Mouse (Mus musculus) activated CD4-positive, CD25-positive, alpha-beta regulatory T cell, adult 4 months (primary cell): ENCODE results near the gene Eci1. TPM values are rescaled to one million over a fixed set of nuclear protein-coding genes. Genes with fewer than 3 reads are reported as not detected.

Experiments used
- ATAC-seq: one replicate; pipeline ENCODE4 v1.8.0; 2017
- polyA plus RNA-seq, 2 experiments: library from polyadenylated mRNA; unstranded; fragments of 100-300 nt; shearing (Covaris generic); gene quantifications; one replicate each; pipeline ENCODE4 v1.2.1; 2017

Eci1 gene
- polyA plus RNA-seq, 2 experiments from 2014 or later: 57.0 to 77.2 TPM

DNA sequence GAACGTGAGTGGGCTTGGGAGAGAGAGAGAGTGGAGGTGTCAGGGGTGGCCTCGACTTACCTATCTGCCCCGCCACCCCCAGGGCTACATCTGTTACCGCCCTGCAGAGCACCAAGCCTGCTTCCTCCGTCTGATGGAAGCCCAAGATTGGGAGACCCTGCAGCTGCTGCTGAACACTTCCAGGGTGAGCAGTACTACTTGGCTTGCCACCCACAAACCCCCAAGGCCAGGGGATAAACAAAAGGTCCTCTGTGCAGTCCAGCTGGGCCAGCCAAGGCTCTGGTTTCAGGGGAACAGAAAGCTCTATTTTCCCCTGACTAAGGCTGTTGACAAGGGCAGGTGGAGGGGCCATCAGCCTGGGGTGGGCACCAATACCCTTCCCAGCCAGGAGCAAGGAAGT lies 48.1 kb downstream of the Eci1 start:
- ATAC-seq: no peak

DNA sequence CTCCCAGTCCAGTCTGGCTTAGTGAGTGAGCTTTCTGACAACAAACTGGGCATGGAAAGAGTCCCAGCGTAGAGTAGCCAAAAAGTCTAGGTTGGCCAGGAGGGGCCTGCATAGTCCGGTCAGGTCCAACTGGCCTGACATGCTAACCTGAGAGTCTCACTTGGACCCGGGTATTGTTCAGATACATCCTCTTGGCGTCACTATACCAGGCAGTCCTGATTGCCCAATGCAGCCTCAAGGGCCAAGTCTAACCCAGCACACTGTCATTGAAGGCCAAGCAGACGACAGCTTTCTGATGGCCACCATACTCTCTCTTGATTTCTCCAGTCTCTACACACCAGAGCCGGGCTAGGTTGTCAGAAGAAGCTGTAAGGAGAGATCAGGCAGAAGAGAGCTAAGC lies 49.1 kb downstream of the Eci1 start:
- ATAC-seq: no peak

DNA sequence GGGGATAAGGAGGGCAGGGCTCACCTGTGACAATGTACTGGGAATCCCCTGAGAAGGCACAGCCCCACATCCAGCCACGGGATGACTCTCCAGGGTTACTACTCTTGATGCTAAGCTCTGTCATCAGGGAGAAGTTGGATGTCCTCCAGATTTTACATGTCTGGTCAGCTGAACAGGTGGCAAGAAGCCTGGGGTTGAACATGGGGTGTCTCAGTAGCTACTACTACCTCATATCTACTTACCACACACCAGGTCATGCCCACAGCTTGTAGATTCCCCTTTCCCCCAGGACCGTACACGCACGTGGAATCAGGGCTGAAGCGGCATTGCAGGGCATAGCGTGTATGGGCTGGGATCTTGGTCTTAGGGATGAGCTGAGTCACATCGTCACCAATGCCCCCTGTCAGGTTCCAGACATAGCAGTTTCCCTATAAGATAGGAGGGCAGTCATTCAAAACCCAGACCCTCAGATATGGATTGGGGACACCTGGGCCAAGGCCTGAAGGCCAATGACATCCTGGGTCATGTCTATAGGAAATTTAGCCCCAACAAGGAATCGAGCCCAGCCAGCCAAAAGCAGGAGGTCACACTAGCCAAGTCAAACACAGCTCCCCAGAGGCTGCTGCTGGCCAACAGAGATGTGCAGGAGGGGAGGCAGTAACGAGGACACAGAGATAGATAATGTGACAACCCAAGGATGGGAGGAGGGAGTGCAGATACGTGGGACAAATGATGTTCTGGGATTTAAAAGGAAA lies 49.8 kb downstream of the Eci1 start:
- no peak for ATAC-seq

DNA sequence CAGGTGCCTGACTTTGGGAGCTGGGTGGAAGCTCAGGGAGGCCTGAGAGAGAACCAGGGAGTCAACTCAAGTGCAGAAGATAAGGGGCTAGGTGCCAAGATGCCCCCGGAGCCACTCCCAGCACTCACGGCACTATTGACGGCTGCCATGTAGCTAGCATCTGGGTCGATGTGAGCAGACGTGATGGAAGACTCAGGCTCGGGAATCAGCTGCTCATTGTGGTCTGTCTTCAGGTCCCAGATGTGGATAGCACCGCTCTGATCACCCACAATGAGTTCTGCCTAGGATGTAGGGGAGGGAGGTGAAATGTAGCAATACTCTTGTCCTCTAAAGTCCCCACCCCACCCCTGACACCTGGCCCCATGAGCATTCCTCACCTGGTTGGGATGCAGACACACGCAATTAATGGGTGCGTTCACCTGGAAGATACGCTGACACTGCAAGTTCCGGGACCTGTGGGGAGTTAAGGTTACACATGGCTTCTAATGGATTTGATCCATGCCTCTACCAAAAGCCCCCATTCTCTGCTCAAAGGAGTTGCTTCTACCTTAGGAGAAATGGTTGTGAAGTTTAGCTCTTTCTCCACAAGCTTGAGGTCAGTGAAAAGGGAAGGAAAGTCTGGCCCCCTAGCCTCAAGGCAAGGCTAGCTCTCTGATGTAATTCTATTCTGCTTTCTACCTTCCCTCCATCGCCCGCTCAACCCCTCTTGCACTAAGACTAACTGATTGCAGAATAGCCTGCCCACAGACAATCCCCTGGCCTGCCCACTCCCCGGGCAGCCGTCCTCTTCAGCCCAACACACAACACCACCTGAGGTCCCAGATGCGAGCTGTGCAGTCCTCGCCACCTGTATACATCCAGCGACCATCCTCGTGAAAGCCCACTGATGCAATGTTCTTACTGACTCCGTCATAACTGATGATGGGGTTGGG lies 50.9 kb downstream of the Eci1 start:
- ATAC-seq: no peak

DNA sequence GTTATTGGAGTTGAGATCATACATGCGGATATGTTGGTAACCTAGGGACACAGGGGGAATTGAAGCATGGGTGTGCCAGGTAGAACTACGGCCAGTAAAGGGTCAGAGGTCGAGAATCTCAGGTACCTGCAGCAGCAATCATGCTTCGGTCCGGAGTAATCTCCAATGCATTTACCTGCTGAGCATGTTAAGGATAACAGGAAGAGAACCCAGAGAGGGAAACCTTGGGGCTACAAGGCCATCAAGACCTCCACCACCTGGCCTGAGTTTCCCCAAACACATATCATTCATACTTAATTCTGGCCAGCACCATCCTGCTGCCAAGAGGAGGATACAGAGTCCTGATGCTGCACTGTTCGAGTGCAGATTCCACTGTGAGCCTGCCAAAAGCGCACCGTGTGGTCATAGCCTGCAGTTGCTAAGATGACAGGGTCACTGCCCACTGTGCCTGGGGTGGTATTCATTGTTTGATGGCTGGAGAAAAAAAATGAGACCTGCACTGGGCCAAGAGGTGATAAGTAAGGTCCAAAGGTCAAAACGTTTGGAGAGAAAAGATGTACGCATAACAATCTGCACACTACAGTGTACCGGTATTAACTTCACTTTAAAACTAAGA lies 51.7 kb downstream of the Eci1 start:
- no peak for ATAC-seq

DNA sequence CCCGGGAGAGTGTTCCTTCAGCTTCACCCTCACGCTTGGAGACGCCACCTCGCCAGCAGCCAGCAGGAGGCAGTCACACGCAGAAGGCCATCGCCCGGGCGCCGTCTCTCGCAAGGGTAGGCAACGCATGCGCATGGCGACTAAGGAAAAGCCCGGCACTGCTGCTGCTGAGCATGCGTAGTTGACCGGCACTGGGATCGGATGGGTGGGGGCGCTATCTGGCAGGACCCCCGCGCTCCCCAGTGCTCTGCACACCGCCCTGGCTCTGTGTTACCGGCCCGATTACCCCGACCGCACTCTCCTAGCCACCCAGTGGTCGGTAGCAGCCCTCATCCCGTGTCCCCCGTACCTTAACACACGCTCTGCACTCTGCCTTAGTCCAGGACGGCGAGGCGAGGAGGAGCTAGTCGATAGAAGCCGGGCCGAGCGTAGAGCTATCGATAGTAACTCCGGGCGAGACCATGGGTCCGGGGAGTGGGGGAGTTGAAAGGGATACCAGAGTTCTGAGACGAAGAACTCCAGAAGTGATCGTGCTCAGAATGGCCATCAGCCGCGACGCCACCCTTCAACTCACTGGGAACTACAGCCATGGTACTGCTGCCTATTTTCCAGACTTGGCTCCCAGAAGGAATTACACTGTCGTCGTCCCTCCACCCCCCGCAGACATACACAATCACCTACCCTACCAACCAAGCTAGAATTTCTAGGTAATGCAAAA lies 52.4 kb downstream of the Eci1 start, which contains the start of gene Mlst8:
Gene Mlst8 (minus strand): TSS at position 416 of the 718 bp plus-strand sequence.
- peak; percentile 90 for ATAC-seq

DNA sequence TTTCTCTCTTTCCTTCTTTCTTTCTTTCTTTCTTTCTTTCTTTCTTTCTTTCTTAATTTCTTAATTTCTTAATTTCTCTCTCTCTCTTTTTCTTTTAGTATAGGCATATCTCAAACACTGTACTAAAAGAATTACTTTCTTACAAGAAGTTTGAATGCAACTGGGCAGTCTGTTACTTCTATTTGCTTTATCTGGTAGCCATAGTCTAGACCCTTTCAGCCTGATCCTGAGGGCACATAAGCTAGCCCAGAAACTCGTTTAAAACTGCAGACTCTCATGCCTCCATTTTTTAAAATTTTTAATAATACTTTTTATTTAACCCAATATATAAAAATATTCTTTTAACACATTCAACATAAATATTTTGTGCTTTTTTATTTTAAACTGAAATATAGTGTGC lies 53.0 kb downstream of the Eci1 start:
- ATAC-seq: no peak

DNA sequence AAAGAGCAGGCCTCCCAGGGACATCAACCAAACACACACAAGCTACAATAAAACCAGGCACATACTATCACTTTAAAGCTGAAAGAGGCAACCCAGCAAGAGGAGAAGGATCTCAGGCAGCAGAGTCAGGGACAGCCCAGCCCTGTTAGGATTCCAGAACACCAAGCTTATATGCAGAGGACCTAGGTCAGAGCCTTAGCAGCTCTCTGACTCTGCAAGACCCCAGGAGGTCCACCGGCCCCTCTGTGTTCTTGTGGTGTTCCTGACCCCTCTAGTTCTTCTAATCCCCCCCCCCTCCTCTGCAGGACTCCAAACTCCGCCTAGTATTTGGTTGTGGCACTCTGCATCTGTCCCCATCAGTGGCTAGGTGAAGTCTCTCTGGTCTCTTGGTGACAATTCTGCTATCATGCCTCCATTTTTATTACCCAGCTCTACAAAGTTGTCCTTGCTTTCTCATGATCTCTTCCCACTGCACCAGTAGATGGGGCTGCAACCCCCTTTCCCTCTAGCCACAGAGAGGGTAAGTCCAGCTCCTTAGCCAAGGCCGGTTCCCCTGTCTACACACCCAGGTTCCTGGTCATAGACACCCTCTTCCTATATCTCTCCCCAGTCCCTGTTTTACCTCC lies 53.9 kb downstream of the Eci1 start:
- no peak for ATAC-seq

DNA sequence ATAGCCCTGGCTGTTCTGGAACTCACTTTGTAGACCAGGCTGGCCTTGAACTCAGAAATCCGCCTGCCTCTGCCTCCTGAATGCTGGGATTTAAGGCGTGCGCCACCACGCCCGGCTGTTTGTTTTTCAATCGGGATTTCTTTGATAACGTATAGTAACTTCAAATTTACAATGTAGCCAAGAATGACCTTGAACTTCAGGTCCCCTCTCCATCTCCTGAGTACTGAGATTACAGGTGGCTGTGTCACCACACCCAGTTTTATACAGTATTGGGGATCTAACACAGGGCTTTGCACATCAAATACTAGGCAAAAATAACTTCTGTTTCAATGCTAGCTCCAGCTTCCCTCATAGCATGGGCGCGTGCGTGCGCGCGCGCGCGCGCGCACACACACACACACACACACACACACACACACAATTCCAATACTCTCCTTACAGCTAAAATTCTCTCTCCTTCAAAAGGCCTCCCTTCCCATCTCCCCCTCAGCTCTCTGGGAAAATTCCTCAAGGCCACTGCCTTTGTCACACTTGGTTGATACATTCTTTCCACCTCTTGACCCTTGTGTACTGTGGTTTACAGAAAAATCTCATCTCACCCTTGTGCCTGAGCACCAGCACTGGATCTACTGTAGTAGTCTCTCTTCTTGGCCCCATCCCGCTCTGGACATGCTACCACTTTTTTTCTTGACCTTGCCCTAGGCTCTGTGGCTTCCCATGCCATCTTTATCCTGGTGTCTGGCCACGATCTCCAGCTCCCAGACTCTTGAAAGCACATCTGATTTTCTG lies 54.8 kb downstream of the Eci1 start:
- ATAC-seq: no peak

DNA sequence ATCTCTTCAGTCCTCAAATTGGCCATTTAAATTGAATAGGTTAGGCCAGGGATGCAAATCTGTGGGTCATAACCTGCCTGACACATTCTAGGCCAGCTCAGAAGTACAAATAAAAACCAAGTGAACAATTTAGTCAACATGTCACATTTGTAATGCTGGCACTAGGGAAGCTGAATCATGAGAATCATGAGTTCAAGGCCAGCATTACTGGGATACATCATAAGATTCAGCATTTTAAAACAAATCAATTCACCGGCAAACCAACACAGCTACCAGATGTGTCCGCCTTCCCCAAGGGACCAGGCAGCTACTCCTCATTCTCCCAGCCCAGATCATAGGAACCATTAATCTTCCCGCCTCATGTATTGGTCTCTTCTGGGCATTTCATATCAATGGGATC lies 57.1 kb downstream of the Eci1 start:
- ATAC-seq: no peak

DNA sequence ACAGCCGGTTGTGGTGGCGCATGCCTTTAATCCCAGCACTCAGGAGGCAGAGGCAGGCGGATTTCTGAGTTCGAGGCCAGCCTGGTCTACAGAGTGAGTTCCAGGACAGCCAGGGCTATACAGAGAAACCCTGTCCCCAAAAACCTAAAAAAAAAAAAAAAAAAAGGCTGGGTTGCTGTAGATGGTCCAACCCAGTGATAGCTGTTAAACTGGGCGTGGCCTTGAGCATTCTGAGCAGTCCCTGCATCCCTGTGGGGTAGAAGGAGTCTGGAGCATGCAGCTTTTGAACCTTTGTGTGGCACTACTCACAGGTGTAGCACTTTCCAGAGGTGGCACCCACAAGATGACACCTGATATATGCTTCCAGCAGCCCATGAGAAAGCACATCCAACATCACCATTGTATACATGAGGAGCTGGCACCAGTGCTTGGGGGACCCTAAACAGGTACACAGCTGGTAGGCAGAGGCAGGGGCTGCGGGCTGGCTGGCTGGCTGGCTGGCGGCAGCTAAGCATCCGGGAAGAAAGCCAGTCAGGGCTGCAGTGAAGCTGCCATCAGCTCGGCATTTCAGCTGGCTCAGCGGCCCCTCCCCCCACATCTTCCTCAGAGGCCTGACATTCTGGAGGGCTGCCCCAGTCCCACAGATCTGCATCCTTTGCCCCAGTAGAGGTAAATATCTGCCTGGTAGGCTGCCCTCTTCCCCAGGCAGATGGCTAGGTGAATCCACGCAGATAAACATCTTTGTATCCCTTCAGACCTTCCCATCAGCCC lies 58.8 kb downstream of the Eci1 start:
- ATAC-seq: no peak

DNA sequence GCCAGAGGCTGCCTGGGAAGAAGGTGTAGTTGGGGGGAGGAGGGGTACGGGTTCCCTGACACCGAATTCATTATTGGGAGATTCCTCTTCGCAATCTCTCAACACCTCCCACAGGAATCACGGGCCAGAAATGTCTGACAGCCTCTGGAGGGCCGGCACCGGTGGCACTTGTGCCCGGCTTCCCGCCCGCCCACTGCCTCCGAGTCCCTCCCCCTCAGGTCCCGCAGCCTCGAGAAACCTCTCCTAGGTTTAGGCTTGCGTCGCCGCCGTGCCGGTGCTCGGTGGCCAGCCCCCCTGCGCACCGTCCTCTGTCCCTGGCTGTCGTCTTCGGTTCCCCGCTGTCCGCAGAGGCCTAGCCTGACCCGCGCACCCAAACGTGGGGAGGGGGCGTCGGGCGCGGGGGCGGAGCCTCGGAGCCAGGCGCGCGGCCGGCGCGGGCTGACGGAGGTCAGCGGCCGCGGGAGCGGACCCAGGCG lies 61.8 kb downstream of the Eci1 start, which contains the start of gene Caskin1:
Gene Caskin1 (plus strand): TSS at position 416 of the 476 bp plus-strand sequence.
- ATAC-seq: no peak

DNA sequence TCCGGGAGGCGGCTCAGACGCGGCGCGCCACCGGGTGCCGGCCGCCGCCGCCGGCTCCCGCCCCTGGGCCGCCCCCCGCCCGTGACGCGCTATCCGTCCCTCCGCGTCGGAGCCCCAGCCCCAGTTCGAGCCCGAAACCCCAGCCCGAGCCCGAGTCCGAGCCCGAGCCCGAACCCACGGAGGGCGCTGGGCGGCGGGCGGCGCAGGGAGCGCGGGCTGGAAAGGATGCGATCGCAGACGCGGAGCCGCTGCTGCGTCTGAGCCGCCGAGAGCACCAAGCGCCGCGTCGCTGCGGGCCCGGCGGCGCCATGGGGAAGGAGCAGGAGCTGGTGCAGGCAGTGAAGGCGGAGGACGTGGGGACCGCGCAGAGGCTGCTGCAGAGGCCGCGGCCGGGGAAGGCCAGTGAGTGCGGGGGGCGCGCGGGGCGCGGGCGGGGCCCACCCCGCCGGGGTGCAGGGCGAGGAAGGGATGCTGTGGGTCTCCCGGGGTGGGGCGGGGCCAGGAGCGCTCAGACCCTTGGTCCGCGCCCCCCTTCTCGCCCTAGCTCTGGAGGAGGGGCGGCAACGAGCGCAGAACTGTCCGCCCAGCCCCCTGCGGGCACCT lies 62.3 kb downstream of the Eci1 start:
- no peak for ATAC-seq

Other genes with a start within 250 kb of the Eci1 start
- gene Tbc1d24, start 221.1 kb upstream of the Eci1 start, polyA plus RNA-seq: under 1 TPM; 0.45 to 0.60 TPM
- not detected for gene Ntn3, start 217.1 kb upstream of the Eci1 start, polyA plus RNA-seq
- gene Tedc2, start 205.8 kb upstream of the Eci1 start, polyA plus RNA-seq: 1 to 10 TPM; 6.6 to 8.8 TPM
- gene Ccnf, start 175.2 kb upstream of the Eci1 start, polyA plus RNA-seq: 10 to 100 TPM in 1 of 2 experiments, 1 to 10 TPM in 1; 9.2 to 12.3 TPM
- gene Abca17, start 75.6 kb upstream of the Eci1 start, polyA plus RNA-seq: under 1 TPM in 1 of 2 experiments, not detected in 1; 0.21 TPM
- 10 to 100 TPM; 15.8 to 20.0 TPM for gene Abca3, start 74.7 kb upstream of the Eci1 start, polyA plus RNA-seq
- 100 to 1,000 TPM; 114 to 119 TPM for gene Rnps1, start 12.1 kb upstream of the Eci1 start, polyA plus RNA-seq
- gene Dnase1l2, start 16.5 kb downstream of the Eci1 start, polyA plus RNA-seq: 1 to 10 TPM; 1.9 to 3.6 TPM
- gene E4f1, start 43.7 kb downstream of the Eci1 start, polyA plus RNA-seq: 10 to 100 TPM; 22.6 to 37.5 TPM
- 1 to 10 TPM; 3.3 to 6.2 TPM for gene Pgp, start 43.8 kb downstream of the Eci1 start, polyA plus RNA-seq
- gene Bricd5, start 47.2 kb downstream of the Eci1 start, polyA plus RNA-seq: not detected
- gene Mlst8, start 52.4 kb downstream of the Eci1 start, polyA plus RNA-seq: 10 to 100 TPM; 12.6 to 15.3 TPM
- gene Caskin1, start 62.0 kb downstream of the Eci1 start, polyA plus RNA-seq: under 1 TPM; 0.10 to 0.17 TPM
- 10 to 100 TPM; 35.0 to 58.7 TPM for gene Traf7, start 101.3 kb downstream of the Eci1 start, polyA plus RNA-seq
- 1 to 10 TPM; 2.8 to 3.3 TPM for gene Rab26, start 107.6 kb downstream of the Eci1 start, polyA plus RNA-seq
- gene Pkd1, start 123.2 kb downstream of the Eci1 start, polyA plus RNA-seq: 10 to 100 TPM; 11.5 to 15.4 TPM
- gene Tsc2, start 206.0 kb downstream of the Eci1 start, polyA plus RNA-seq: 10 to 100 TPM in 1 of 2 experiments, 1 to 10 TPM in 1; 9.8 to 24.1 TPM
- gene Nthl1, start 206.0 kb downstream of the Eci1 start, polyA plus RNA-seq: 1 to 10 TPM; 2.1 to 2.6 TPM
- not detected for gene Slc9a3r2, start 223.7 kb downstream of the Eci1 start, polyA plus RNA-seq
- under 1 TPM in 1 of 2 experiments, not detected in 1; 0.66 TPM for gene Npw, start 231.8 kb downstream of the Eci1 start, polyA plus RNA-seq
- 1 to 10 TPM; 4.5 to 4.6 TPM for gene Zfp598, start 243.0 kb downstream of the Eci1 start, polyA plus RNA-seq